Mouse (Mus musculus) heart, postnatal 0 days (tissue): ENCODE data around the gene Acbd6.

Experiments
- CTCF ChIP-seq: IDR thresholded peaks from 2 replicates; pipeline ENCODE4 v1.5.1; 2016; ENCODE audit warnings: antibody characterized with exemption, control low read depth, low read depth
- EP300 ChIP-seq: IDR thresholded peaks from 2 replicates; pipeline ENCODE4 v1.6.1; 2016; ENCODE audit warnings: antibody characterized with exemption, low read depth

- TF ChIP-seq EP300 (no peak), CTCF (no peak)
Observed at GRCm38 (mm10) chr1:155569340-155569739, 11.4 kb downstream of the Acbd6 start.
